Mouse (Mus musculus): Measurements from ENCODE around the gene Ncor2.

The Ncor2 gene

GRCm38 (mm10) chr5:125170107-125170842 lies 8.7 kb downstream of the Ncor2 start:
- no peak for DNase-seq (ENCODE audit: low read depth)

GRCm38 (mm10) chr5:125168101-125168500 lies 10.9 kb downstream of the Ncor2 start:
- no peak for DNase-seq (ENCODE audit: low read depth)

DNA sequence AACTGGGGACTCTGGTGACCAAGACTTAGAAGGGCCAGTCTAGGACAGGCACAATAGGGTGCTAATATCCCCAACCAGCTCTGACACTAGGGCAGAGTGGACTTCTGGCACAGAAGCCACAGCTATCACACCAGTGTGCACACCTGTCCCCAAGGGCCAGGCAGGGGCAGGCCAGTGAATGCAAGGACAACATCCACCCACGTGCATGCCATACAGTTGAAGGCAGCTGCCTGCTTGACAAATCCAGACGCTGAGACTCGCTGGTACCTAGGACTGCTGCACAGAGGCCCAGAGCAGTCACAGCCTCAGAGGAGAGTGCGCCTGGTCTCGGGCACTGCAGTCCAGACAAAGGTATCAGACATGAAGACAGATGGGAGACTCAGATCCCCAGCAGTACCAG lies 11.5 kb downstream of the Ncor2 start:
- DNase-seq (ENCODE audit: low read depth): no peak

DNA sequence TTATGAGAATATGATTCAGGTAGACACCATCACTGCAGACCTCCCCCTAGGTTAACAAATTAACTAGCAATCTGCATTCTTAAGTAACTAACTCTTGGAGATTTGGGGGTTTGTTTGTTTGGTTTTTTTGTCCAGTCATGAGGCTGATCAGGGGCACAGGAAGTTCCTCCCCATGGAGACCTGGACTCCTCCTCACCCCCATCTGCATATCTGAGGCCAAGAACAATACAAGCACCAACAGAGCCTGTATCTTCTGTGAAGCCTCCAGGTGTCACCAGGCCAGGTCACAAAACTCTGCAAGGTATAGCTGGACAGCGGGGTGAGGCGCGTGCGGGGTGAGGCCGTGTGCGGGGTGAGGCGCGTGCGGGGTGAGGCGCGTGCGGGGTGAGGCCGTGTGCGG lies 13.0 kb downstream of the Ncor2 start:
- no peak for DNase-seq (ENCODE audit: low read depth)

DNA sequence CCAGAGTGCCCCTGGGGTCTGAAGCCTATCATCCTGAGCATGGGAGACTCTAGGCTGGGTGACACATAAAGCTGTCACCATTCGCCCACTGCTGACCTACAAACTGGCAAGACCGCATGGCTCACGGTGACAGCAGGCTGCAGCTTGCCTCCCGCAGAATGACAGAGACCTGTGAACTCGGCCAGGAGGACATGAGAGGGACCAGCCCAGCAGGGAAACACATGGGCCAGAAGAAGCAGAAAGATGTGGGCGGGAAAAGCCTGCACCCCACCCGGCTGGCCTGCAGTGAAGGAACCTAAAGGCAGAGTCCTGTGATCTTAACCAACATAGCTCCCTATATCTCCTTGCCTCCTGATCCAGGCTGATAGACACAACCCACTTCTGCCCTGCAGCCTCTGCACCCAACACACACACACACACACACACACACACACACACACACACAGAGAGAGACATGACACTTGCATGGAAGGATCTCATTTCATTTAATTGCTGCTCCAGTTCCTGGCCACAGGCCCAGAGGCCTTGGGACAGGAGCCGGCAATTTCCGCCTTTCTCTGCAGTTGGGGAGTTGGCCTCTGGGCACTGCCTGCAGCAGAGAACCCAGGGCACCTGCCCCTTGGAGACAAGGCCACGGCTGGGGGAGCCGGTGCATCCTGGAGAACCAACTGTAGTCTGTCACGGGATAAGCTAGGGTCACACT lies 14.4 kb downstream of the Ncor2 start:
- no peak for DNase-seq (ENCODE audit: low read depth)

GRCm38 (mm10) chr5:125163441-125164050 lies 15.5 kb downstream of the Ncor2 start:
- no peak for DNase-seq (ENCODE audit: low read depth)

DNA sequence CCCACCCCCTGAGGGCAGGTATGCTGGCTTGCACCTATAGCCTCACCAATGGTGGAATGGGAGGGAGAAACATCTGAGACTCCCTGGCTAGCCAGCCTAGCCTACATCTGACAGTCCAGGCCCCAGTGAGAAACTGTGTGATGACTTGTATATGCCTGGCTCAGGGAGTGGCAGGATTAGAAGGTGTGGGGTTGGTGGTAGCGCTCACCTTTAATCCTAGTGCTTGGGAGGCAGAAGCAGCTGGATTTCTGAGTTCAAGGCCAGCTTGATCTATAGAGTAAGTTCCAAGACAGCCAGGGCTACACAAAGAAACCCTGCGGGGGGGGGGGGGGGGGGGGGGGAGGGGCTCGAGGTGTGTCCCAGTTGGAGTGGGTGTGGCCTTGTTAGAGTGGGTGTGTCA lies 16.6 kb downstream of the Ncor2 start:
- no peak for DNase-seq (ENCODE audit: low read depth)

GRCm38 (mm10) chr5:125159804-125160405 lies 19.1 kb downstream of the Ncor2 start:
- no peak for DNase-seq (ENCODE audit: low read depth)

- no peak for DNase-seq (ENCODE audit: low read depth)
These were observed 19.7 kb downstream of the Ncor2 start for GRCm38 (mm10) chr5:125159293-125159692.

- DNase-seq (ENCODE audit: low read depth): peak; percentile 67
These were observed 20.6 kb downstream of the Ncor2 start for GRCm38 (mm10) chr5:125158232-125158961.

- no peak for DNase-seq (ENCODE audit: low read depth)
These were observed 21.5 kb downstream of the Ncor2 start for GRCm38 (mm10) chr5:125157375-125158033.

GRCm38 (mm10) chr5:125156418-125157205 lies 22.4 kb downstream of the Ncor2 start:
- DNase-seq (ENCODE audit: low read depth): peak; percentile 44

- DNase-seq (ENCODE audit: low read depth): no peak
These were observed 23.6 kb downstream of the Ncor2 start for GRCm38 (mm10) chr5:125155451-125155850.

DNA sequence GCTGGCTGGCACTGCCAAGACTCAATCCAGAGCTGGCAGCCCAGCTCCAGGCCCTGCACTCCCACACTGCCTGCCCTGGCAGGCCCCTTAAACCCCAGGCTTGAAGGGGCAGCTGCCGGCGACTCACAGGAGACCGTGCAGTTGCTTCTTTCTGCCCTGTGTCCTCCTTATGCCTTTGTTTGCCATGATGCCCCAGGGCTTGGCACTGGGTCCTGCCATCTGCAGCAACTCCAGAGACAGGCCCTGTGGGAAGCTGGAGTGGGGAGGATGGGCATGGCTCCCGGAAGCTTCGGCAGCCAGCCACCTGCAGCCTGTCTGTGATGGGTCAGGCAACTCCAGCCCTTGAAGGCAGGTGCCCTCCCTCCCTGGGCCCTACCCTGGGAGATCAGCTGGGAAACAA lies 24.0 kb downstream of the Ncor2 start:
- no peak for DNase-seq (ENCODE audit: low read depth)

GRCm38 (mm10) chr5:125154178-125154577 lies 24.8 kb downstream of the Ncor2 start:
- DNase-seq (ENCODE audit: low read depth): no peak

- peak; percentile 49 for DNase-seq (ENCODE audit: low read depth)
These were observed 25.7 kb downstream of the Ncor2 start for GRCm38 (mm10) chr5:125153201-125153816.

DNA sequence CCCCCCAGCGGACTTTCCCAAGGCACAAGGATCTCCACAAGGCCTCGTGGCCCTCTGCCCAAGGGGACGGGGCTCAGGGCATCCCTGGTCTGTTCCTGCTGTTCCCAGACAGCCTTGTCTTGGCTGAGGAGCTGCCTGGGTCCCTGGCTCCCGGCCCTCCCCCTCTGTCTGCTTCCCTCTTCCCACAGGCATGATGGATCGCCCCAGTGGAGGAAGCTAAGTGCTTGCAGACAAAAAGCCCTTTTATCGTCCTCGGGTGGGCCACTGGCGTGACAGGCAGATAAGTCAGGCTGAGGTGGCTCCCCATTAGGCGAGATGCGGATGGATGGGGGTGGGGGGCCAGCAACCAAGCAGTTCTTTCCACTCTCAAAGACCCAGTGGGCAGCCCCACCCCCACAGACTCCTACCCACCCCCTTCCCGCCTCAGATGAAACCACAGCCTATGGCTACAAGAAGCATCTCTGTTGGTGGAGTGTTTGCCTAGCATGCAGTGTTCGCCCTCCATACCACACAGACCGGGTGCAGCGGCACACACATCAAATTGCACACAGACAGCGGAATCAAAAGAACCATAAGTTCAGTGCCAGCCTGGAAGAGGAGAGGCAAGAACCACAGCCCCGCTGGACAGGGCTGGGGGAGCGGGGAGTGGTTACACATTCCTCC lies 27.0 kb downstream of the Ncor2 start:
- no peak for DNase-seq (ENCODE audit: low read depth)

DNA sequence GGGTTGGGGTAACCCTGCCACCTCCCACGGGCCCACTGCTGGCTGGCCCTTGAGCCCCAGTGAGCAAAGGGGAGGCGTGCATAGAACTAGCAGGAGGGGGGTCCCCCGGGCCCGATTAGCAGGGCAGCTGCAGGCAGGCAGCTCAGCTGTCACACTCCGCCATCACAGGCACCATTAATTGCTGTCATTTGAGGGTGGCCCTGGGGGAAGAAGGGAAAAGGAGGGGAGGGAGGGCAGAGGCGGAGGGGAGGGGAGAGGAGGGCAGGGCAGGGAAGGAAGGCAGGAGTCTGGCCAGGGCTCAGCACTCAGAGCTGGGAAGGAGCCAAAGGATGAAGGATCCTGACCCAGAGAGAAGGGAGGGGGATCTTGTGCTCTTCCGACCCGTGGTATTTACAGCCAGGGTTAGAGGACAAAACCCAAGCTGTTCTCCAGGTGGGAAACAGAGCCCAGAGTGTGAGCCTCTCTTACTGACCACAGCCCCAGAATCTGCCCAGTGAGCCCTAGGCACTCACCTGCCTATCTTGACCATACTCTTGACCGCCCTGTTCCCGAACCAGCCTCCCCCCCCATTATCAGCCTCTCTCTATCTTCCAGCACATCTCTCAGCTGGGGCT lies 28.0 kb downstream of the Ncor2 start:
- no peak for DNase-seq (ENCODE audit: low read depth)

DNA sequence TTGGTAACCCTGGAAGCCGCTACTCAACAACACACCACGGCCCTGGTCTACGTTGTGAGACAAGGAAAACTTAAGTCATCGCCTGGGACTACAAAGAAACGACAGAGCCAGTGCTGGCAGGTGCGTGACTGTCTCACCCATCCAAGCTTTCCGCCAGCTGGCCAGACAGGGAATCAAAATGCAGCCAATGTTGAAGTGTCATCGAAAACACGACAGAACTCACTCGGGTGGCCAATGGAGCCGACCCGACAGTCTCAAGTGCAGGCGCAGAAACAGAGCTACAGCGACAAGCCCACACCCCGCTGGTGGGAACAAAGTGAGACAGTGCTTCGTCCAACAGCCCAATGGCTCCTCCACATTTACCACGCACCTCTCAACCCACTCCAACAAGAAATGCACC lies 29.9 kb downstream of the Ncor2 start:
- DNase-seq (ENCODE audit: low read depth): no peak
